Mouse (Mus musculus): ENCODE data around the gene Sepsecs. TPM values are rescaled to one million over a fixed set of nuclear protein-coding genes. Genes with fewer than 3 reads are reported as not detected.

Gene Sepsecs
- polyA plus RNA-seq, 1 experiment from 2014 or later = 12.4 TPM

- Histone ChIP-seq H3K4me3 (replicated peaks) (peak overlapping the region; percentile 32), H3K36me3 (no peaks in the 10 kb centered on the region), H3K27ac (peak overlapping the region; percentile 76), H3K9me3 (no peaks in the 10 kb centered on the region), H3K27me3 (replicated peaks) (no peaks in the 10 kb centered on the region), H3K4me2 (replicated peaks) (peak overlapping the region; percentile 76), H3K9ac (peak overlapping the region; percentile 4; the same call in 1 of the 2 replicates), H3K4me1 (replicated peaks) (peaks cover 32% of the 10 kb centered on the region)
- 1% methylated on average over 41 of the region's 41 CpGs for WGBS
- ATAC-seq = peak; percentile 68
These were observed 50.9 kb downstream of the Sepsecs start for GRCm38 (mm10) chr5:52618348-52619270.

DNA sequence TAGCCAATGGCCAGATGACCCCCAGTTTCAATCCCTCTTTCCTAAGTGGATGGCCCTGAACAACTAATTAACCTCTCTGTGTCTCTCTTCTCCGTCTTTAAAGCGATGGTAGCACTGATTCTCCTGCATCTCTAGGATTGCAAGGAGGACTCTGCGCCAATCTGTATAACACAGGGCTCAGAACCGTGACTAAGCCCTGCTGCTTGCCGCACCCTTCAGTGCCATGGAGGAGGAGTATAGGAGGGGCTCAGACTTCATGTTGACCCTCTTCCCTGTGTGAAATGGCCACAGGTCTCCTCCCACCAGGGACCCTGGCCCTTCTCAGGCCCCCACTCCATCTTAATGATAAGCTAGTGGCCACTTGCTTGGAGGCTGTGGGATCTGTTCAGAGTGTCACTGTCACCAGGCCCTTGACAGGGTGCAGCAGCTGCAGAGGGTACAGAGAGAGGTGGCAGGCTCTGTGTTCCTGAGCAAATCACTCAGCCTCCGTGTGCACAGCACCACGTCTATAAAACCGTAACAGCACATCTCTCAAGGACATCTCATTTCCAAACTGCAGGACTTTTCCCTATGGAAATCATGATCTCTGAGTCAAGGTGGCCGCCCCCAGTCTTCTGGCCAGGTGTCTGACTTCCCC is 51.7 kb downstream of the Sepsecs start:
- H3K27ac ChIP-seq = peak overlapping the region; percentile 76
- 49% methylated on average over 9 of the region's 9 CpGs for WGBS
- H3K27me3 ChIP-seq (replicated peaks) = no peaks in the 10 kb centered on the region
- no peaks in the 10 kb centered on the region for H3K9me3 ChIP-seq
- H3K9ac ChIP-seq = peak overlapping the region; percentile 4; the same call in 1 of the 2 replicates
- peak overlapping the region; percentile 32 for H3K4me3 ChIP-seq (replicated peaks)
- H3K4me1 ChIP-seq (replicated peaks) = peaks cover 32% of the 10 kb centered on the region
- H3K36me3 ChIP-seq = no peaks in the 10 kb centered on the region
- peak overlapping the region; percentile 76 for H3K4me2 ChIP-seq (replicated peaks)
- ATAC-seq = 0 out of 2 replicates have a peak, but pooled peaks have one; percentile 16

DNA sequence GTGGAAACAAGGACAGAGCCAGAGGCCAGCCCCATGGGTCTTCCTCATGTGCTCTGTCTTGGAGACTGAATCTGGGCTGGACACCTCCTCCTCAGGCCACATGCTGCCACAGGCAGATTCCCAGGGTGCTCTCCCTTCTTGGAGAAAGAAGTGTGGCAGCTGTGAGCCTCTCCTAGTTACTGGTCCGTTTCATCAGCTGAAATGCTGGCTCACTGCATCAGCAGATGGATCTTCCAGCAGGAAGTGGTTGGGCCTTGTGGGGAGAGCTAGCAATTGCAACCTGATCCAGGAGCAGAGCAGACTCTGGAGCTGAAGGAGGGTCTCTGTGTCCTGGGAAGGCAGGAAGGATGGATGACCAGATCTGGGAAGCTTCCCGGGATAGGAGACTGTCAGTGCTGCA is 53.0 kb downstream of the Sepsecs start:
- no peak overlapping the region for H3K4me3 ChIP-seq (replicated peaks)
- peak overlapping the region; percentile 76 for H3K27ac ChIP-seq
- no peak overlapping the region for H3K9ac ChIP-seq
- ATAC-seq = peak; percentile 44
- no peaks in the 10 kb centered on the region for H3K36me3 ChIP-seq
- 33% methylated on average over 2 of the region's 2 CpGs for WGBS
- peaks cover 32% of the 10 kb centered on the region for H3K4me1 ChIP-seq (replicated peaks)
- no peaks in the 10 kb centered on the region for H3K9me3 ChIP-seq
- no peak overlapping the region for H3K4me2 ChIP-seq (replicated peaks)
- no peaks in the 10 kb centered on the region for H3K27me3 ChIP-seq (replicated peaks)

DNA sequence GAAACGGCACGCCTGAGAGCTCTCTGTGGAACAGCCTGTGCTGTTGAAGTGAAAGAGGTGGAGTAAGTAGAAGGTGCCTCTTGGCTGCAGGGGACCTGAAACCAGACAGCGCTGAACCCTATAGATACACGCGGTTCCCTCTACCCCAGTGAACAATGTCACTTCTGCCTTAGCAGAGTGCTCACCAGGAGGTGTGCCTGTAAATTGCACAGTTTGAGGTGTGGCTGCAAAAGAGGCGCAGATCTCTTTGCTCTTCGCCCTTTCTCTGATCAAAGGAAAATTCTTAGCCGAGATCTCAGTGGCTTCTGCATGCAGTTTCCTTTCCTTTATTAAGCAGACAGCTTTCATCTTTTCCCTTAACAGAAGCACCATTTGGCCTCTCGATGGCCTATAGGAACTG is 54.1 kb downstream of the Sepsecs start:
- Histone ChIP-seq H3K4me3 (replicated peaks) (no peak overlapping the region), H3K9ac (no peak overlapping the region), H3K9me3 (no peaks in the 10 kb centered on the region), H3K27me3 (replicated peaks) (no peaks in the 10 kb centered on the region), H3K4me2 (replicated peaks) (0 out of 2 replicates have a peak overlapping the region, but pooled peaks have one; percentile 3), H3K4me1 (replicated peaks) (peaks cover 32% of the 10 kb centered on the region), H3K27ac (0 out of 2 replicates have a peak overlapping the region, but pooled peaks have one; percentile 76), H3K36me3 (no peaks in the 10 kb centered on the region)
- ATAC-seq = peak; percentile 30
- 48% methylated on average over 9 of the region's 9 CpGs for WGBS

- Histone ChIP-seq H3K27me3 (replicated peaks) (no peaks in the 10 kb centered on the region), H3K4me1 (replicated peaks) (peaks cover 32% of the 10 kb centered on the region), H3K27ac (0 out of 2 replicates have a peak overlapping the region, but pooled peaks have one; percentile 76), H3K9ac (no peak overlapping the region), H3K4me2 (replicated peaks) (no peak overlapping the region), H3K9me3 (no peaks in the 10 kb centered on the region), H3K36me3 (no peaks in the 10 kb centered on the region), H3K4me3 (replicated peaks) (no peak overlapping the region)
- 72% methylated on average over 4 of the region's 4 CpGs for WGBS
- ATAC-seq = no peak
These were observed 54.8 kb downstream of the Sepsecs start for GRCm38 (mm10) chr5:52614686-52615085.

DNA sequence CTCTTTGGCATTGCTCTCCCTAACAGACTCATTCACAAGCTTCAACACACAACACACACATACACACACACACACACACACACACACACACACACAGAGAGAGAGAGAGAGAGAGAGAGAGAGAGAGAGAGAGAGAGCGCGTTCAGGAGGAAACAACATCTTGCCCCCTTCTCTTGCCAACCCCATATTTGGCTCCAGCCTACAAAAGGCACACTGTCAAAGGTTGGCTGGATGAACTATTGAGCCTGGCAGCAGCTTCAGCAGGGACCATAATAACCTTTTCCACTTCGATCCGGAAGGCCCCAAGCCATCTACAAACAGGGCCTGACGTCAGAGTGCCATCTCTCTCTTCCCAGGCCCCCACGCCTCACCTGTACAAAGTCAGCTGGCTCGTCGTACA is 56.7 kb downstream of the Sepsecs start:
- Histone ChIP-seq H3K27me3 (replicated peaks) (no peaks in the 10 kb centered on the region), H3K9ac (no peak overlapping the region), H3K4me3 (replicated peaks) (no peak overlapping the region), H3K4me2 (replicated peaks) (no peak overlapping the region), H3K36me3 (no peaks in the 10 kb centered on the region), H3K9me3 (no peaks in the 10 kb centered on the region), H3K4me1 (replicated peaks) (peaks cover 24% of the 10 kb centered on the region), H3K27ac (no peak overlapping the region)
- no peak for ATAC-seq
- WGBS = 82% methylated on average over 8 of the region's 8 CpGs

GRCm38 (mm10) chr5:52611315-52611895 is 58.1 kb downstream of the Sepsecs start:
- Histone ChIP-seq H3K4me2 (replicated peaks) (no peak overlapping the region), H3K27ac (no peak overlapping the region), H3K27me3 (replicated peaks) (no peaks in the 10 kb centered on the region), H3K9me3 (no peaks in the 10 kb centered on the region), H3K36me3 (no peaks in the 10 kb centered on the region), H3K9ac (no peak overlapping the region), H3K4me1 (replicated peaks) (peaks cover 15% of the 10 kb centered on the region), H3K4me3 (replicated peaks) (no peak overlapping the region)
- WGBS = 65% methylated on average over 10 of the region's 10 CpGs
- no peak for ATAC-seq

- H3K27ac ChIP-seq = no peak overlapping the region
- H3K4me1 ChIP-seq (replicated peaks) = peaks cover 8% of the 10 kb centered on the region
- H3K9ac ChIP-seq = no peak overlapping the region
- no peak overlapping the region for H3K4me2 ChIP-seq (replicated peaks)
- no peaks in the 10 kb centered on the region for H3K9me3 ChIP-seq
- 77% methylated on average over 4 of the region's 4 CpGs for WGBS
- ATAC-seq = no peak
- no peaks in the 10 kb centered on the region for H3K36me3 ChIP-seq
- H3K27me3 ChIP-seq (replicated peaks) = no peaks in the 10 kb centered on the region
- H3K4me3 ChIP-seq (replicated peaks) = no peak overlapping the region
These were observed 59.2 kb downstream of the Sepsecs start for GRCm38 (mm10) chr5:52610306-52610705.

- Histone ChIP-seq H3K4me1 (replicated peaks) (peaks cover 1% of the 10 kb centered on the region), H3K36me3 (no peaks in the 10 kb centered on the region), H3K27me3 (replicated peaks) (no peaks in the 10 kb centered on the region), H3K4me2 (replicated peaks) (no peak overlapping the region), H3K9me3 (no peaks in the 10 kb centered on the region), H3K27ac (no peak overlapping the region), H3K4me3 (replicated peaks) (no peak overlapping the region), H3K9ac (no peak overlapping the region)
- ATAC-seq = no peak
- WGBS = 73% methylated on average over 10 of the region's 10 CpGs
These were observed 59.8 kb downstream of the Sepsecs start for GRCm38 (mm10) chr5:52609672-52610071.

GRCm38 (mm10) chr5:52604582-52605041 is 64.9 kb downstream of the Sepsecs start:
- Histone ChIP-seq H3K9ac (no peak overlapping the region), H3K9me3 (no peaks in the 10 kb centered on the region), H3K27ac (peak overlapping the region; percentile 27), H3K4me3 (replicated peaks) (no peak overlapping the region), H3K4me1 (replicated peaks) (0 out of 2 replicates have a peak, but pooled peaks cover 2% of the 10 kb centered on the region), H3K36me3 (no peaks in the 10 kb centered on the region), H3K4me2 (replicated peaks) (no peak overlapping the region), H3K27me3 (replicated peaks) (no peaks in the 10 kb centered on the region)
- peak; percentile 91 for ATAC-seq
- 50% methylated on average over 6 of the region's 6 CpGs for WGBS

DNA sequence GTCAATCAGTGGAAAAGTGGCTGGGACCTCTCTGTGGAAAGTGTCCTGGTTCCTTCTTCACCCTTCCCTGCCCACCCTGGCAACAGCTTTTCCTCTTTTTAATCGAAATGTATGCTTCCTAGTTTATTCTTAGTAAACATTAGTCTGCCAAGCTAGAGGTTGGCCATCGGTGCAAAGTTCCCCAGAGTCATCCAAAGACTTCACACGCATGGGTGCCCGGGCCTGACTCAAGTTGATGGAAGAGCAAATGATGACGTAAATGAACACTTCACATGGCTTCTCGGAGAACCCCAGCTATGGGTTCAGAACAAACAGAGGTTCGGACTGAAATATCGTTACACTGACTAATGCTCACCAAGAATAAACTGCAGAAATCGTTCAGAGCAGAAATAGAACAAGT is 78.9 kb downstream of the Sepsecs start:
- Histone ChIP-seq H3K27ac (no peak overlapping the region), H3K4me3 (replicated peaks) (no peak overlapping the region), H3K9ac (no peak overlapping the region), H3K27me3 (replicated peaks) (no peaks in the 10 kb centered on the region), H3K4me1 (replicated peaks) (no peaks in the 10 kb centered on the region), H3K36me3 (no peaks in the 10 kb centered on the region), H3K4me2 (replicated peaks) (no peak overlapping the region), H3K9me3 (no peaks in the 10 kb centered on the region)
- 86% methylated on average over 9 of the region's 9 CpGs for WGBS
- no peak for ATAC-seq

All from intestine, embryonic 15.5 days (tissue).